Mouse (Mus musculus): Measurements from ENCODE around the gene Jakmip3.

Jakmip3 gene

GRCm38 (mm10) chr7:139063406-139063805 is 122.9 kb downstream of the Jakmip3 start:
- DNase-seq (ENCODE audit: low read depth), result no peak

GRCm38 (mm10) chr7:139068182-139068623 is 127.7 kb downstream of the Jakmip3 start:
- DNase-seq (ENCODE audit: low read depth), result peak; percentile 71

- DNase-seq (ENCODE audit: low read depth), result no peak
Measured at GRCm38 (mm10) chr7:139074189-139074588, 133.7 kb downstream of the Jakmip3 start.

GRCm38 (mm10) chr7:139075054-139075794 is 134.7 kb downstream of the Jakmip3 start:
- DNase-seq (ENCODE audit: low read depth), result no peak

GRCm38 (mm10) chr7:139077283-139077682 is 136.8 kb downstream of the Jakmip3 start:
- DNase-seq (ENCODE audit: low read depth), result peak; percentile 57

GRCm38 (mm10) chr7:139078181-139078580 is 137.7 kb downstream of the Jakmip3 start:
- no peak for DNase-seq (ENCODE audit: low read depth)

- DNase-seq (ENCODE audit: low read depth), result no peak
Measured at GRCm38 (mm10) chr7:139079141-139079540, 138.6 kb downstream of the Jakmip3 start.

- DNase-seq (ENCODE audit: low read depth), result no peak
Measured at GRCm38 (mm10) chr7:139080714-139081113, 140.2 kb downstream of the Jakmip3 start.

GRCm38 (mm10) chr7:139081158-139081557 is 140.6 kb downstream of the Jakmip3 start:
- DNase-seq (ENCODE audit: low read depth), result no peak

GRCm38 (mm10) chr7:139082281-139082680 is 141.8 kb downstream of the Jakmip3 start:
- no peak for DNase-seq (ENCODE audit: low read depth)

GRCm38 (mm10) chr7:139084316-139084715 is 143.8 kb downstream of the Jakmip3 start:
- no peak for DNase-seq (ENCODE audit: low read depth)

- DNase-seq (ENCODE audit: low read depth), result no peak
Measured at GRCm38 (mm10) chr7:139085629-139086194, 145.2 kb downstream of the Jakmip3 start, which contains the start of gene Dpysl4. TSS of gene Dpysl4 (plus strand) at chr7:139086001.

GRCm38 (mm10) chr7:139086195-139087158 is 145.9 kb downstream of the Jakmip3 start:
- no peak for DNase-seq (ENCODE audit: low read depth)

- DNase-seq (ENCODE audit: low read depth), result peak; percentile 97
Measured at GRCm38 (mm10) chr7:139087801-139088200, 147.3 kb downstream of the Jakmip3 start.

- peak; percentile 51 for DNase-seq (ENCODE audit: low read depth)
Measured at GRCm38 (mm10) chr7:139089892-139090874, 149.7 kb downstream of the Jakmip3 start.

- DNase-seq (ENCODE audit: low read depth), result no peak
Measured at GRCm38 (mm10) chr7:139091681-139092080, 151.2 kb downstream of the Jakmip3 start.

GRCm38 (mm10) chr7:139092676-139093075 is 152.1 kb downstream of the Jakmip3 start:
- DNase-seq (ENCODE audit: low read depth), result no peak

- DNase-seq (ENCODE audit: low read depth), result no peak
Measured at GRCm38 (mm10) chr7:139093124-139093523, 152.6 kb downstream of the Jakmip3 start.

GRCm38 (mm10) chr7:139093781-139094180 is 153.3 kb downstream of the Jakmip3 start:
- DNase-seq (ENCODE audit: low read depth), result no peak

GRCm38 (mm10) chr7:139094761-139095160 is 154.2 kb downstream of the Jakmip3 start:
- no peak for DNase-seq (ENCODE audit: low read depth)

GRCm38 (mm10) chr7:139095282-139095681 is 154.8 kb downstream of the Jakmip3 start:
- DNase-seq (ENCODE audit: low read depth), result no peak

Data from fibroblast of lung, adult 2 months (primary cell).